Mouse (Mus musculus): ENCODE results near the gene Fam114a1. TPM values are rescaled to one million over a fixed set of nuclear protein-coding genes. Genes with fewer than 3 reads are reported as not detected.

Fam114a1 gene
- polyA plus RNA-seq, 1 experiment: 0.29 TPM

DNA sequence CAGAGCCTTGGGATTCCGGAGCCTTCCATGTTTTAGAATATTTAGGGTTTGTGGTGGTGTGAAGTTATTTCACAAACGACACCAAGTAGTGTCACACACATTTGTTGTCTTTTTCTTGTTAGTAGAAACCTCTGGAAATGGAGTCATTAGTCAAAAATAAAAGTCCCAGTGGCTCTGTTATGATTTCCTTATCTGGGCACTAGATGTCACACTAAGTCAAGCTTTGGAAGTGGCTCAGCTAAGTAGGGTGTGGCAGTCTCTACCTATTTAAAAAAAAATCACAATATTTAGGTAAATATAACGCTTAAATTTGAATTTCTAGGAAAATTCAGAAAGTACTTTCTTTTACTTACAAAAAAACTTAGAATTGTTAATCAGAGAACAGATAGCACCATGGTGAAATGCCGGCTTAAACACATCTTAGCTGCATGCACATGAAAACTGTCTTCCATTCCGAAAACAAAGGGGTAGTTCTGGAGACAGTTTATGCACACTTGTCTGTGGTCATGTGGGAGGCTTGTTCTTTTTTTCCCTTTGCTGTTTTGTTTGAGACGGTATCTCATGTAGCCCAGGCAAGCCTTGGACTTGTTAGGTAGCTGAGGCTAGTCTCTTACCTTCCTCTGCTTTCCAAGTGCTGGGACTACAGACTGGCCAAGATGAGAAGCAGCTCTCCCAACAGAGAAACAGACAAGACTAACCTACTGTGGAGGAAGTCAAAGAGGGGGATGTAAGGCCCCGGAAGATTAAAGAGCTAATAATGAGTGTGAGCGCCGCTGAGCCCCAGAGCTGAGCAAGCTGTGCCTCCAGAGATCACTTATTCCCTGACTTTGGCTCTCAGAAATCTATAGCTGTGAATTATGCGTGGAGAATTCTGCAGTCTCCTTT is 33.3 kb downstream of the Fam114a1 start:
- H3K4me3 ChIP-seq (replicated peaks): no peak overlapping the region
- TF ChIP-seq GATA1 (IDR thresholded peaks at IDR 0.05; ENCODE audit: borderline replicate concordance, low read length) (no peak), FLI1 (IDR thresholded peaks at IDR 0.05; ENCODE audit: low read length) (no peak)
- H3K27me3 ChIP-seq (replicated peaks): no peaks in the 10 kb centered on the region
- H3K9me3 ChIP-seq: no peaks in the 10 kb centered on the region
- H3K36me3 ChIP-seq (replicated peaks; ENCODE audit: low read length): no peaks in the 10 kb centered on the region
- peaks cover 33% of the 10 kb centered on the region for H3K4me1 ChIP-seq

GRCm38 (mm10) chr5:65003946-65004535 is 34.2 kb downstream of the Fam114a1 start:
- no peaks in the 10 kb centered on the region for H3K36me3 ChIP-seq (replicated peaks; ENCODE audit: low read length)
- peaks cover 31% of the 10 kb centered on the region for H3K4me1 ChIP-seq
- no peaks in the 10 kb centered on the region for H3K9me3 ChIP-seq
- no peak overlapping the region for H3K4me3 ChIP-seq (replicated peaks)
- TF ChIP-seq FLI1 (IDR thresholded peaks at IDR 0.05; ENCODE audit: low read length) (no peak), GATA1 (IDR thresholded peaks at IDR 0.05; ENCODE audit: borderline replicate concordance, low read length) (no peak)
- no peaks in the 10 kb centered on the region for H3K27me3 ChIP-seq (replicated peaks)

GRCm38 (mm10) chr5:65005251-65005650 is 35.4 kb downstream of the Fam114a1 start:
- H3K4me1 ChIP-seq: peaks cover 31% of the 10 kb centered on the region

DNA sequence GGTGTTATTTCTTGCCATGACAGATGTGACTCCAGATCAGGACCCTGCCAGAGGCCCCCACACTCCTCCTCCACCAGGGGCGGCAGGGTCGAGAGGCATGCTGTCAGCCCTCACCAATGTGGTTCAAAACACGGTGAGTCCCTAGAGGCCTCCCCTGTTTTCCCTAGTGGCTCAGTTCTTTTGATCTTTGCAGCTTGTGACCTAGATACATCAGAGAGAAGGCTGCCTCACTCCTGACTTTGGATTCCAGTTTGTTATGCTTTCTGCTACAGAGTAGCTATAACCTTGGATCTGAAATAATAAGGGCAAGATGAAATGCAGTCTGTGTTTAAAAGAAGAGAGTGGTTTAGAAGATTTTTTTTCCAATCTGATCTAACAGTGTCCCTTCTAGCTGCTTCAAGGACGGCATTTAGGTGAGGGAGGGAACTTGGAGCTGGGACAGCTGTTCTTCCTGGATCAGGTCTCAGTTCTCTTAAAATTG is 36.2 kb downstream of the Fam114a1 start:
- Histone ChIP-seq H3K27me3 (replicated peaks) (no peaks in the 10 kb centered on the region), H3K9me3 (peaks cover 11% of the 10 kb centered on the region), H3K4me1 (peaks cover 31% of the 10 kb centered on the region), H3K4me3 (replicated peaks) (no peak overlapping the region), H3K36me3 (replicated peaks; ENCODE audit: low read length) (peaks cover 17% of the 10 kb centered on the region)
- no peak for TF ChIP-seq FLI1 (IDR thresholded peaks at IDR 0.05; ENCODE audit: low read length)
- TF ChIP-seq GATA1 (IDR thresholded peaks at IDR 0.05; ENCODE audit: borderline replicate concordance, low read length): no peak

More at GRCm38 (mm10) chr5:65005251-65005650, 35.4 kb downstream of the Fam114a1 start:
- H3K9me3 ChIP-seq: peaks cover 5% of the 10 kb centered on the region
- peaks cover 10% of the 10 kb centered on the region for H3K36me3 ChIP-seq (replicated peaks; ENCODE audit: low read length)
- no peak for TF ChIP-seq GATA1 (IDR thresholded peaks at IDR 0.05; ENCODE audit: borderline replicate concordance, low read length)
- no peak for TF ChIP-seq FLI1 (IDR thresholded peaks at IDR 0.05; ENCODE audit: low read length)
- no peak overlapping the region for H3K4me3 ChIP-seq (replicated peaks)
- no peaks in the 10 kb centered on the region for H3K27me3 ChIP-seq (replicated peaks)

DNA sequence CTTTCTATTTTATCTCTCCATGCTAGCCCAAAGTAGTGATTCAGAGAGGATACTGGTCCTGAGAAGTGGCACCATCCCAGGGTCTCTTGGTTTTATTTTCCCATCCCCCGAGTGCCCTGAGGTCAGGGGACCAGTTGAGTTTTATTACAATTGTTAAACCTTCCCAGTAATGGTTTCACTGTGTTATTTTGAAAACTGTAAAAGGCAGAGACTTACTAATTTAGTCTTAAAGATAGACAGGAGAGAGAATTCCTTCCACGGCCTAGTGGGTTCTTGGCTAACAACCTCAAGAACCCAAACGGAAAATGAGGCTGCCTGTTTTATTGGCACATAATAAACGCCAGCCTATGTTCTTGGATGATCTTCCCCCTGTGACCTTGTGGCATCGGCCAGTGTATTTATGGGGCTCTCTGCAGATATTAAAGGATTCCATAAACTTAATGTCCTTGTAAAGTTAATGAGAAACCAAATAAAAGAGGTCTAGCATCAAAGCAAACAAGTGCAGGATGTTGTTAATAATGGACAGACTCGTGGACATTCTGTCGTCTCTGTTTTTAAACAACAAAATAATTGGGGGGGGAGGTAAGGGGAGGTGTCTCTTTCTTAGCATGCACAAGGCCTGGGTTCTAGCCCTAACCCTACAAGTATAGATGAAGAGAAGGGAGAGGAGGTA is 42.2 kb downstream of the Fam114a1 start:
- Histone ChIP-seq H3K4me1 (peaks cover 25% of the 10 kb centered on the region), H3K36me3 (replicated peaks; ENCODE audit: low read length) (peaks cover 31% of the 10 kb centered on the region), H3K27me3 (replicated peaks) (peaks cover 2% of the 10 kb centered on the region), H3K4me3 (replicated peaks) (no peak overlapping the region), H3K9me3 (peaks cover 11% of the 10 kb centered on the region)
- TF ChIP-seq GATA1 (IDR thresholded peaks at IDR 0.05; ENCODE audit: borderline replicate concordance, low read length) (no peak), FLI1 (IDR thresholded peaks at IDR 0.05; ENCODE audit: low read length) (no peak)

DNA sequence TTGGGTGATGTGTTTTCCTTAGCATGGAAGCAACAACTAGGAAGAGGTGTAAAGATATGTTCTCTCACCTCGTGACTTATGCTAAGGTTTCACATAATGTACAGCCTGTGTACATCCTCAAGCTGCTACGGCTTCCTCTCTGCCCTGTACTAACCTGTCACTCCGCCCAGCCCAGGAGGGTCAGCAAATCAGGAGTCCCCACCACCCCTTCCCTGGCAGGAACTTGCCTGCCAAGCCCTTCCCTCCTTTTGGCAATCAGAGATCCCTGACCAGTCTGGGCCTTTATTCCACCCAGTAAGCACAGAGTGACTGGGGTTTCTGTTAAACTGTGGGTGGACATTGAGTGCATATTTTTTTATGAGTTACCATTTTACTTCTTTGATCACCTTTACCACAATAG is 45.6 kb downstream of the Fam114a1 start:
- Histone ChIP-seq H3K4me3 (replicated peaks) (no peak overlapping the region), H3K9me3 (peaks cover 3% of the 10 kb centered on the region; the same call in 1 of the 2 replicates), H3K36me3 (replicated peaks; ENCODE audit: low read length) (peaks cover 21% of the 10 kb centered on the region), H3K4me1 (peaks cover 51% of the 10 kb centered on the region), H3K27me3 (replicated peaks) (peaks cover 2% of the 10 kb centered on the region)
- TF ChIP-seq FLI1 (IDR thresholded peaks at IDR 0.05; ENCODE audit: low read length) (no peak), GATA1 (IDR thresholded peaks at IDR 0.05; ENCODE audit: borderline replicate concordance, low read length) (no peak)

DNA sequence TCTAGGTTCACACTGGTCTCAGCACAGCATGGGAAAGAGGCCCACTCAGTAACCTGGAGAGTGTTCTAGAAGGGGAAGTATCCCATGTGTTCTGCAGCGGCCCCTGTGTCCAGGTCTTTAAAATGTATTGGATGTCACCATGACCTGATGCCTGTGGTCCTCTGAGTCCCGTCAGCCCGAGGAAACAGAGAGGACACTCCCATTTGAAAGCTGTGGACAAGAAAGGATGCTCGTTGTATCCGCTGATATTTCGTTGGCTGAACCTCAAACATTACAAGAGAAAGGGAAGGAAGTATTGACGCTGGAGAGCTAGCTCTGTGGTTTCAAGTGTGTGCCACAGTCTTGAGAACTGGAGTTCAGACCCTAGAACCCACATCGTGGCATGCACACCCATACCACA is 49.2 kb downstream of the Fam114a1 start:
- H3K27me3 ChIP-seq (replicated peaks): no peaks in the 10 kb centered on the region
- peaks cover 58% of the 10 kb centered on the region for H3K4me1 ChIP-seq
- peaks cover 31% of the 10 kb centered on the region for H3K36me3 ChIP-seq (replicated peaks; ENCODE audit: low read length)
- TF ChIP-seq GATA1 (IDR thresholded peaks at IDR 0.05; ENCODE audit: borderline replicate concordance, low read length) (no peak), FLI1 (IDR thresholded peaks at IDR 0.05; ENCODE audit: low read length) (0 out of 2 replicates have a peak, but pooled peaks have one; percentile 29)
- peak overlapping the region; percentile 66 for H3K4me3 ChIP-seq (replicated peaks)
- peaks cover 13% of the 10 kb centered on the region for H3K9me3 ChIP-seq

DNA sequence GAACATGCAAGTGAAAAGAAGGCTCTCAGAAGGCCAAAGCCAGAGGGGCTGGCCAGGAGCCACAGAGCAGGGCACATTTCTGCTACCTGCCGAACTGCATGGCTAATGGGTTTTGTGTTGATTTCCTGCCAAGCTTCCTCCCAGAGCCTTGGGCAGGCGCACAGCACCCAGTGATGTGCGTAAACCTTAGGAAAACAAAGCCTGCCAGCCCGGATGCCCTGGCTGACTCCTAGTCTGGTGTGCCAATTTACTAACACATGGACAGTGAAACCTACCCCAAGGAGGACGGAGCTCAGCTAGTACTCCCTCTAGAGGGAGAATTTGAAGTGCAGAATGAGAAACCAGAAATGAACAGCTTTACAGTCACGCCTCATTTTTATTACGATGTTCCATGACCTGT is 50.0 kb downstream of the Fam114a1 start:
- Histone ChIP-seq H3K4me1 (peaks cover 57% of the 10 kb centered on the region), H3K36me3 (replicated peaks; ENCODE audit: low read length) (peaks cover 30% of the 10 kb centered on the region), H3K4me3 (replicated peaks) (peak overlapping the region; percentile 67), H3K9me3 (peaks cover 13% of the 10 kb centered on the region), H3K27me3 (replicated peaks) (no peaks in the 10 kb centered on the region)
- TF ChIP-seq FLI1 (IDR thresholded peaks at IDR 0.05; ENCODE audit: low read length): no peak
- TF ChIP-seq GATA1 (IDR thresholded peaks at IDR 0.05; ENCODE audit: borderline replicate concordance, low read length): no peak

- TF ChIP-seq GATA1 (IDR thresholded peaks at IDR 0.05; ENCODE audit: borderline replicate concordance, low read length): no peak
- TF ChIP-seq FLI1 (IDR thresholded peaks at IDR 0.05; ENCODE audit: low read length): no peak
- peaks cover 13% of the 10 kb centered on the region for H3K9me3 ChIP-seq
- H3K27me3 ChIP-seq (replicated peaks): no peaks in the 10 kb centered on the region
- peaks cover 55% of the 10 kb centered on the region for H3K4me1 ChIP-seq
- H3K4me3 ChIP-seq (replicated peaks): no peak overlapping the region
- peaks cover 21% of the 10 kb centered on the region for H3K36me3 ChIP-seq (replicated peaks; ENCODE audit: low read length)
Measured at GRCm38 (mm10) chr5:65022006-65022405, 52.1 kb downstream of the Fam114a1 start.

All from megakaryocyte, embryonic 14.5 days (primary cell).